Mouse (Mus musculus): ENCODE results near the gene Gm49358.

DNA sequence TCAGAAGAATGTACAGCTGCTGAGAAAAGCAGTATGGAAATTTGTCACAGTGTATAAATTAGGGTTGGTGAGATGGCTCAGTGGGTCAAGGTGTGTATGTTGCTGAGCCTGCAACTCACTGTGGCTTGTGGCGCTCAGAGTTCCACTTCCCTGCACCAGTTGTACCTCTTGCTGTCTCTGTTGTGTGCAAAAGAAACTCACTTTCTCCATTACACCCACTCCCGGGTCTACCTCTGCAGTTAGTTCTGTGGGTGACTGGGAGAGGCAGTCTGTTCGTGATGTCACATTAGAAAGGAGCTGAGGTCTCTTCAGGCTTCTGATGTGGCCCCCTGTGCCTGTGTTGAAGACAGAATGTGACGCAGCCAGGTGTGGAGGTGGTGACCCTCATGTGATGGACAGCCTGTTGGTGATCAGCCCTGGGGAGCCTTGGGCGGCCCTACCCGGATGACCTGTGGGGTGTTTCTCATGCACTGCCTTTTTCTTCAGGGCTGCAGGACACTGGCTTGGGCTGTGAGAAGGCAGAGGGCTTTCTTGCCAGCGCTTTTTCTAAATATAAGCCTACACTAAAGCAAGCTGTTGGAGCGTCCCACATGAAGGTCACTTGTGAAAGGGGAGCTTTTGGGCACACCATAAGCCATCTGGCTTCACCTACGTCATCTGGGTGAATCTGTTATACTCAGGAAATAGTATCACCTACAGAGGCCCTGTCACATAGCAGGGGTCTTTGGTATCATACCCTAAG is 31.2 kb downstream of the Gm49358 start:
- TF ChIP-seq CTCF (IDR thresholded peaks at IDR 0.05; ENCODE audit: extremely low read depth, insufficient read depth, low read length) (no peak), POLR2A (IDR thresholded peaks at IDR 0.05; ENCODE audit: extremely low read depth, insufficient read depth, low read length) (no peak)

Data from cortical plate, adult 2 months (tissue).